Mouse (Mus musculus) spleen, postnatal 4 days (tissue): ENCODE results near the gene Lrtm1.

Experiments used
- DNase-seq, 2 experiments: peaks; one replicate each; pipeline ENCODE4 v3.0.0; 2022; ENCODE audit warnings: low spot score in 2 of 2

The Lrtm1 gene

DNA sequence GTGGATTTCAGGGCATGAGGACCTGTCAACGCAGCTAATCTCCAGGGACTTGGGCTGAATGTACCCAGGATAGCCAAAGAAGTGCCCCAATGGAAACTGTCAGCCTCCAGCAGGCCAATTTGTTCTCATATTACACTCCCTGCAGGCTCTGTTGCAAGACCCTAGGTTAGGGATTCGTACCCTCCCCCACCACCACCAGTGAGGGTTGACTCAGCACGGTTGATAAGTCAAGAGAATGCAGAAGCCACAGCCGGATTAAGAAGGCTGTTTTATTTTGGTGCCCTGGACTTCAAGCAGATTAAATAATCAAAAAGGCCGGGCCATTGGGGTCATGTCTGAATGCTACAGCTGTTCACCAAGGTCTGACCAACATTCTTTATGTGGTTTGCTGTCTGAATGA is at the start of gene Lrtm1:
Gene Lrtm1 (plus strand): TSS at position 326 of the 400 bp plus-strand sequence.
- no peak for DNase-seq

- DNase-seq: no peak
Measured at GRCm38 (mm10) chr14:28969247-28969646, 48.8 kb upstream of the Lrtm1 start.

- no peak for DNase-seq
Measured at GRCm38 (mm10) chr14:28972620-28973019, 45.4 kb upstream of the Lrtm1 start.

DNA sequence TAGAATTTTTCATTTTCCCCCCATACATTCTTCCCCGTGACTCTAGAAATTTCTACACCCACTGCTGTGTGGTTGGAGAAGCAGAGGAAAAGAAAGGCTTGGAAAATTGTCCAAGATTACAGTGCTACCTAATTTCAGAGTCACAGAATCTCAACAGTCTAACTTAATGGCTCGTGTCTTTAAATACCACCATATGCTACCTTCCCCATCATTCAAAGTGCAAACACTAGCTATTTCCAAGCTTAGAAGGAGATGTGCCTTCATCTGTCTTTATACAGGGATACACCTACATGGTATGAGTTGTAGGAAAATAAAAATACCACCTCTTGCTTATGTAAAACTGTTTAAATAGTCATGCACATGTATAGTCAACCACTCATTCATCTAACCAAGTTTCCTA is 38.8 kb upstream of the Lrtm1 start:
- DNase-seq: no peak

DNA sequence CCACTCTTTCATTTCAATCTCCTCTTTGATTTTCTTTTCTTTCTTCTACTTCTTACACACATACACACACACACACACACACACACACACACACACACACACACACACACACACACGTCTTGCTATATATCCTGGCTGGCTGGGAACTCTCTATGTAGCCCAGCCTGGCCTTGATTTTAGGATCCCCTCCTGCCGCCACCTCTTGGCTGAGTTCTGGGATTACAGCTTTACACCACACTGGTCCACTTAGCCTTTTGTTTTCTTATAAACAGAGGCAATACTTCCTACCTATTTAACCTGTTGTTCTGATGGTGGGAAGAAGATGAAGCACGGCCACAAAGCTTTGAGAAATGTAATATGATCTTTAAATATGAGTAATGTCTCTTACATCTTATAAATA is 37.5 kb upstream of the Lrtm1 start:
- DNase-seq: no peak

DNA sequence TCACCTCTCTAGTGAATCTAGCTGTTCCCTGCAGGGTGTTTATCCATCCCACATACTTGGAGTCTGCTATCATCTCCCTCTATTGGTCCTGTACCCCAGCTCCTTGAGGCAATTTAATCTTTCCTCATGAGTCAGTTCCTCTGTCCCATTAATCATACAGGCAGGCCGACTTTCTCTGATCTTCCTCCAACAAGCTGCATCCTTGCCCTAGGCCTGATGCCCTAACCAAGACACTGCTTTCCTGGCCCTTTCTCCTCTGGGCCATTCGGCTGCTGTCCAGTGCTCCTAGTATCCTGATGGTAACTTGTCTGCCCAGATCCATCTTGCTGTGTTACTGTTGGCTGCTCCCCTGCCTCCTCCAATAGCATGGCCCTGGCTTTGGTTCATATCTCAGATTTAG is 33.7 kb upstream of the Lrtm1 start:
- DNase-seq: no peak

DNA sequence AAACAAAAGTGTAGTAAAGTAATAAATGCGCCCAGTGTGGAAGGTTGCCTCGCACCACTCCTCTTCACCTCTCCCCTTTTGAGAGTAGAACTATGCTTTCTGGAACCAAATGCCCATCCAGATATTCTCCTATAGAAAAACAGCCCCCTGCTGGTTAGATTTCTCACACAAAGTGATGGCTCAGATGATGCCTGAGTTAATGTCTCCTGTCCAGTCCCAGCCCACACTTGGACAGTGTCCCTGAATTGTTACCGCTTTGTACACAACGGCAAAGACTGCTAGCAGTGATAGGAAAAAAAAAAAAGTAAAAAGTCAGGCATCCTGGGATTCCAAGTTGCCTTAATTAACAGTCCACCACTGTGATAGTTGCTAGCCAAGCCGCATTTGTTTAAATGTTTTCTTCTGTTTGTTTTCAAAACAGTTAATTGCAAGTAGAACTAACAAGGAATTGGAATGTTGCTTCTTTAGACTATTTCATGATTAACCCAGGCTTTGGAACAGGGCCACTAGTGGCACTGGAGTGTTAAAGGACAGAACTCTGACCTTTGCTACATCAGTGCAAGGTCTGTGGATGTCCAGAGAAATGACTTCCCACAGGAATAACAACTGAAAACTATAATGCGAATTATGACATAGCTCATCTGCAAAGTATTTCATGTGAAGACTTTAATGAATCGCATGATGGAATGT is 29.7 kb upstream of the Lrtm1 start:
- DNase-seq: no peak

DNA sequence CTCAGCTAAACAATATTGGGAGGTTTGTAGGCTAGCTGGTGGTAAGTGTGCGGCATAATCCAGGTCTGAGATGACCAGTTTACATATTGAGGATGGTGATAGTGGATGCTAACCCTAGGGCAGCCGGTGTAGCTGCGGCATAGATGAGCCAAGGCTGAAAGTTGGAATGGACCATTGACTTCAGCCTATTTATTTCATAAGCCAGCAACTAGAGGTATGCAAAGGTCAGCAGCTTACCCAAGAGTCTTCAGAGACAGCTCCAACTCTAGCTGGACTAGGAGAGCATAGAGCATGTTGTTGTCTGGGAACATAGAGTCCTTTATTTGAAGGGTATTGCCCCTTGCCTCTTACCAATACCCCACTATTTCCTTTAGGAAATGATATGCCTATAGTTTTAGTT is 21.4 kb upstream of the Lrtm1 start:
- no peak for DNase-seq

DNA sequence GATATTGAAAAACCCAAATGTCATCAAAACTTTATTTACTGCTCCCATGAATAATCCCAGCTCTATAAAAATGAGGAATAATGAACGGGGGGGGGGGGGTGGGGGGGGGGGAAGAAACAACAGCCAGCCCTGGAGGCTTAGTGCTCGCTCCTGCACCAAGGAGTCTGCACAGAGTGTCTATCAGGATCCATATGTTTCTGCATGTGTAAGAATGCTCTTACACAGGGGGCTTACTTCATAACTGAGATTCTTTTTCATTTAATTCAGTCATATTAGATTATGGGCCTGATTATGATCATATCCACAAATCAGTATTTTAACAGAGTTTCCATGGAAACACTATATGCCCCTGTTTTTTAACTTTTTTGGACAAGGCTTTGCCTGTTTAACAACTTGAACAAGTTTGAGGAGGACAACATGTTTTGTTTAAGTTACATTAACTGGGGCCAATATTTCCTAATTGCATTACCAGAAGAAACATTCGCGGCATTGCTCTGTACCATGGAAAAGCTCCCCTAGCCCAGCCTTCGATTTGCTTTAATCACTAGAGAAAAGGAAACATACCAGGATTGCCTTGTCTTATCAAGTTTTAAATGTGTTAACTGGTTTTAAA is 12.7 kb upstream of the Lrtm1 start:
- no peak for DNase-seq

DNA sequence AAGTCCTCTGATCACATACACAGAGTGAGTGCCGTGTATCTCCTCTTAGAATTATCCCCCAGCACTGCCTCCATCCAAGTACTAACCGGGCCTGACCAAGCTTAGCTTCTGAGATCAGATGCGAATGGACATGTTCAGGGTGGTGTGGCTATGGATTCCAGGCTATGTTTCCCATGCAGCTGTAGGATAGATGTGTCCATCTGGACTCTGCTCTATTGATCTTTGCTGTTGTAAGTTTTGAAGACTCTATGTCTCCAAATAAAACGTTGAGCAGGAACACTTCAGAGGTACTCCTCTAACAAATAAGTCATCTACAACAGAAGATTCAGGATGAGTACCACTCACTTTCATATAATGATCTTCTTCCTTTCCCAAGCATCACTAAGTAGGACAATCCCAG is 8.4 kb upstream of the Lrtm1 start:
- DNase-seq: no peak

DNA sequence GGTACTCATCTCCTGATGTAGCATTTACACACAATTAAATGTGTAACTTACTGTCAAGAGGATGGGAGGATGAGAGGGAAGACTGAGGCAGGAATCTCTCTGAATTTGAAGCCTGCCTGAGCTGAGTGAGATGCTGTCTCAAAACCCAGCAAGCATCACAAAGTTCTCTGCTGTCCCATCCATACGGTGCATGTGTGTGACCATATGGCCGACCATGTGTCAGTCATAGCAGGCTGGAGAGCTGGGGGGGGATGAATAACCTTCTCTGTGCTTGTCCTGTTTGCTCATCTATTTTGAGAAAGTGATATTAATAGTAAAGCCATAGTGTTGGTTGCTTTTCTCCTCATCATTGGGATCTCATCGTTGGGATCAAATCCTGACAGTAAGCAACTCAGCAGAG is 4.8 kb upstream of the Lrtm1 start:
- DNase-seq: no peak

GRCm38 (mm10) chr14:29014680-29015079 is 3.3 kb upstream of the Lrtm1 start:
- DNase-seq: no peak

- no peak for DNase-seq
Measured at GRCm38 (mm10) chr14:29015896-29016295, 2.1 kb upstream of the Lrtm1 start.

- DNase-seq: no peak
Measured at GRCm38 (mm10) chr14:29018316-29019000, 450 bp downstream of the Lrtm1 start.

DNA sequence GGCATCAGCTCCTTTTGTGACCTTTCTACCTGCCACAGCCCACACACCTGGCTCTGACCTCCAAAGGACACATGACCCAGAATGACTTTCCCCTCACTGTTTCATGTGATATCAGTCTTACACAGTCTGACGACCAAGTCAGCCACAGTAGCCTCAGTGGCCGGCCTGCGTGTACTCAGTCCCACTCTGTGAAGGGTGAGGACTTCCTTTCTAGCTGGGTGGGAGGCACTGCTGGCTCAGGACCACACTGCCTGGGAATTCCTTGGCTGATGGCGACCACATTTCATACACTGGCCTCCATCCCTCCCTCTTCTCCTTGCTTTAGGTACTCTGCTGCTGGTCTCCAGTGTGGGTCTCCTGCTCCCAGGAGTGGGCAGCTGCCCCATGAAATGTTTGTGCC is 3.3 kb downstream of the Lrtm1 start:
- no peak for DNase-seq

DNA sequence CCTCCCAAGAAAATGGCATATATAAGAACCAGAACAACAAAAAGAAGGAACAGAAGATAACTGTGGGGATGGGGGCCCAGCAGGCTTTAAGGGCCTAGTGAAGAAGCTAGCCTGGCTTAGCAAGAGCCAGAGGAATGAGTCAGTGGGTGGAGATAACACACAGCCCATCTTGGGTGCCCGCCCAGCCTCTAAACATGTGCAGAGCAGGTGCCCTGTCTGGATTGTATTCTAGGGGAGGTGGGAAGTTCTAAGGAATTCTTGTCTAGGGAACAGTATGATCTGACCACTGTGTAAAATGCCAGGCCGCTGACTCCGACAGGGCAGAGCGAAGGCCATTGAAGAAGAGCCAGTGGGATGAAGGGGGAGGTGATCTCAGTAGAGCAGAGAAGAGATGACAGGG is 5.2 kb downstream of the Lrtm1 start:
- DNase-seq: no peak

DNA sequence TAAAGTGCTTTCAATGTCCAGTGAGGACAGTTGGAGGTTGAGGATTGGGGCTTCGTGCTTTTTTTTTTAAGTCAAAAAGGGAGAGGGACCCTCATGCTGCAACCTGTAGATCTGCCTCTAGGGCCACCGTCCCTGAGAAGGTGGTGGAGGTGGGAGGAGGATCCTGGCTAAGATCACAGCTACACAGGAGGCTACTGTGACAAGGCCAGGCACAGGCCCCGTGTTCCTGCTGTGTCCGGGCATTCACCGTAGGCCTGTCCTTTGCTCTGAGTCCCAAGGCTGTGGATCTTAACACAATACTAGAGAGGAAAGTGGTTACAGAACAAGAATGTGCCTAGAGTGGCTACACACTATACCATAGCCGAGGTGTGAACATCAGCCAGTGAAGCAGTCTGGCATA is 7.3 kb downstream of the Lrtm1 start:
- no peak for DNase-seq

DNA sequence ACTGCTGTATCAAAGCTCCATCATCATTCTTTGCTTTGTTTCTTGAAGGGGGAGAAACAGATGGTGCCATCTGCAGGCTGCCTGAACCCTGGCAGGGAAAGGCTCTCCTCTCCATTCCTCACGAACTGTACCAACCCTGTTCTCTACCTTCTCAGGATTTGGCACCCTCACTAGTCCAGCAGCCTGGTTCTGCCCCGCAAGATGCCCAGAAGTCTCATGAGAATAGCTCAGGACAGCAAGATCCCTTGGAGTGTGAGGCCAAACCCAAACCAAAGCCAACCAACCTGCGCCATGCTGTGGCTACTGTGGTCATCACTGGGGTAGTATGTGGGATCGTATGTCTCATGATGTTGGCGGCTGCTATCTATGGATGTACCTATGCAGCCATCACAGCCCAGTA is 9.3 kb downstream of the Lrtm1 start:
- no peak for DNase-seq

- no peak for DNase-seq
Measured at GRCm38 (mm10) chr14:29028391-29029106, 10.5 kb downstream of the Lrtm1 start.

DNA sequence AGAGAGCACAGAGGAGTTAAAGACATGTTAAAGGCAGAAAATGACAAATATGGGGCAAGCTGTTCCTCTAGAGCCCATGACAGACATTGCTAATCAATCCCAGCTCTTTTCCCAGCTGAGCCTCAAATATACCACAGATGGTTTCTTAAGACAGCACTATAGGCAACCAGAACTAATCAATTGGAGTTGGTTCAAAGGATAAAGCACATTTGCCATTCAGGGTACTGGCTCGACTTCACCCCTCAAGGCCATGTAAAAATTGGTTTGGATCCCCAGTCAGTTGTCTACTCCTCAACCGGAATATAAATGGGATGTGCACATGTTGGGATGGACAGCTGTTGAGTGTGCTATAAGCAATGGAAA is 11.1 kb downstream of the Lrtm1 start:
- no peak for DNase-seq

GRCm38 (mm10) chr14:29029896-29030420 is 11.9 kb downstream of the Lrtm1 start:
- DNase-seq: no peak

DNA sequence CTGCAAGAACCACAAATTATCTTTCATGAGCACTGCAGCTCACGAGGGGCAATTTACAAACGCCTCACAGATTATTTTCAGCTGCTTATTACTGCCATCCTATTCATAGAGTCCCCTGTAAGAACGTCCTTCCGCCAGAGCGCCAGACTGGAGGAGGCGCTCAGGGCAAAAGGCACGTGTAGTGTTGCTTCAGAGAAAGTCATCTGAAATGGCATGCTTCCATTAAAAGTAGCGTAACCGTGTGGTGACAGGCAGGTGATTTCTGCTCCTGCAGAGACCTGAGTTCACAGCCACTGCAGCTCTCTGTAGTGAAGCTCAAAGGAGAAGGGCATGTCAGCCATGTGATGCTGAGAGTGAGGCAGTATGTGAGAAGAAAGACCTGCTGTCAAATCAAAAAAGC is 12.5 kb downstream of the Lrtm1 start:
- DNase-seq: no peak
